Mouse (Mus musculus): ENCODE data around the gene Ank. TPM values are rescaled to one million over a fixed set of nuclear protein-coding genes. Genes with fewer than 3 reads are reported as not detected.

Gene Ank
- total RNA-seq, 2 experiments from 2014 or later = 160 TPM

DNA sequence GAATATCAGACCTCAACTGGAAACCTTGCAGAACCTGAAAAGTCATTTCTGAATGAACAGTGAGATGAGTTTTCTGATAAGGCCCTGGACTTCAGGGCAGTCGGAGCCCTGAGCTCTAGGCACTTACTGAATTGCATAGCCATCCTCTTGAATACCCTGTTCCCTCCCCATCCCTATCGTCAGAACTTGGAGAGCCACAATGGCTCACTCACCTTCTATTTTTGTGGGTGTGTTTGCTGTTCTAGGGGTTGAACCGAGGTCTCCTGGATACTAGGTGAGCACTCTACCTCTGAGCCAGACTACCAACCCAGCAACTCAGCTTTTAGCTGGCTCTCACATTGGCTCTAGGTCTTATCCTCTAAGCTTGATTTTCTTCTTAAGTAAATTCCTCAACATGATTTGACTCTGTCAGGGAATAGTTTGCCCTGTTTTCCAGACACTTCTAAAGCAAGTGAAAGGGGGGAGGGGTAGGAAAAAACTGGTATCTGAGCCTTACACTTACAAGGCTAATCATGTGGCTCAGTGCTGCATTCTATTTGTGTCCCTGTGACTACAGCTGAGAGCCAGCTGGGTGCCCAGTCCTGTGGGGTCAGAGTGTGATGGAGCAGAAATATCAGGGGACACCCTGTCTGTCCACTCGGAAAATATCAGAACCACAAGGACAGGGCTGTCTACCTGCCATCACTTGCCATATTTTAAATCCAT is 71.2 kb downstream of the Ank start:
- DNase-seq (ENCODE audit: low spot score in 2 of 2) = no peak
- Histone ChIP-seq H3K4me3 (no peak overlapping the region), H3K27ac (peak overlapping the region; percentile 92)
- TF ChIP-seq CTCF (conservative IDR thresholded peaks at IDR 0.05) = no peak

DNA sequence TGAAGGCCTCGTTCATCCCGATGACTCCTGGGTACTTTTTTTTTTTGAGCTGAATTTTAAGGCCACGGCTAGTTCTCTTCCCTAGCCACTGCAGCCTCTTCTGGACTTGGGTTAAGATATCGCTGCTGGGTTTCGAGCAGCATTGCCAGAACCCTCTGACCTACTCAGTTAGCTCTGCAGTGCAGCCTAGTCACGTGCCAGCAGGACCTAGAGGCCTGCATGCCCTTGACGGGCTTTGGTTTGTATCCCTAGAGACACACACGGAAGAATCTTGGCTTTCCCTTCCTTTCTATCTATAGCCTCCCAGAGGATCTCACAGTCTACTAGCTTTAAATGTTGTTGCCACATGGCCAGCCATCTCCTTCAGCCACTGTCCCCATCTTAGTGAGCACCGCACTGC is 73.3 kb downstream of the Ank start:
- TF ChIP-seq CTCF (conservative IDR thresholded peaks at IDR 0.05) = no peak
- no peak for DNase-seq (ENCODE audit: low spot score in 2 of 2)
- H3K27ac ChIP-seq = peak overlapping the region; percentile 92; the same call in 1 of the 2 replicates
- H3K4me3 ChIP-seq = no peak overlapping the region

DNA sequence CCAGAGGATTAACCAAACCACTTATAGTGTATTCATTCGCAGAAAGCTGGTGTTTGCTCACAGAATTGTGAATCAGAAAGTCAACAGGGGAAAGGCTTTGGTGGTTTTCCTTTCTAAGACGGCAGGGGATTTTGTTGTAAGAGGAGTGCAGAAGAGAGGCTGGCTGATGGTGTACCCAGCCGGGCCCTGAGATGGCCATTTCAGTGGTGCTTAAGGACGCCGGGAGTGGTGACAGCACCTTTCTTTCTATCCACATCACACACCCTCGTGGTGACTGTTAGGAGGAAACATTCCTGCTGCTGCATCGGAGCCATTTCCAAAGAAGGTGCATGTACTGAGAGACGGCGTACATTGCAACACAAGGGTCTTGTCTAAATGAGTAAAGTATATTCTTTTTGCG is 78.7 kb downstream of the Ank start:
- Histone ChIP-seq H3K27ac (no peak overlapping the region), H3K4me3 (no peak overlapping the region)
- no peak for TF ChIP-seq CTCF (conservative IDR thresholded peaks at IDR 0.05)
- no peak for DNase-seq (ENCODE audit: low spot score in 2 of 2)

DNA sequence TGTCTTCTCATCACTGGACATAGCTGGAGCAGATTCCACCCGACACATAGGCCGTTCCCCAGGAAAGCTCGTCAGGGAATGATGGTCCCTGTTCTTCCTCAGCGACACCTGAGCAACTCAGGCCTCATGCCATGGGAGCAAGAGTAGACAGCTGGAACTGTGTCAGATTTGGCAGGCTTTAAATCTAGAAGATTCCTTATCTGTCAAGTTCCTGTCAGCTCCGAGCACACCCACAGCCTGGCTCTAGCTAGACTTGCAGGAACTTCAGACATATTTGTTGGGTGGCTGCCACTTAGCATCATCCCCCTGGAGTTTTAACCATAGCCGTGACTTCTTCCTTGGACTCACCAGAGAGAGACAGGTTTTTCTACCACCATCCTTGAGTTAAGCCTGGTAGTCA is 81.6 kb downstream of the Ank start:
- peak overlapping the region; percentile 29; the same call in 1 of the 2 replicates for H3K27ac ChIP-seq
- no peak for DNase-seq (ENCODE audit: low spot score in 2 of 2)
- H3K4me3 ChIP-seq = no peak overlapping the region

DNA sequence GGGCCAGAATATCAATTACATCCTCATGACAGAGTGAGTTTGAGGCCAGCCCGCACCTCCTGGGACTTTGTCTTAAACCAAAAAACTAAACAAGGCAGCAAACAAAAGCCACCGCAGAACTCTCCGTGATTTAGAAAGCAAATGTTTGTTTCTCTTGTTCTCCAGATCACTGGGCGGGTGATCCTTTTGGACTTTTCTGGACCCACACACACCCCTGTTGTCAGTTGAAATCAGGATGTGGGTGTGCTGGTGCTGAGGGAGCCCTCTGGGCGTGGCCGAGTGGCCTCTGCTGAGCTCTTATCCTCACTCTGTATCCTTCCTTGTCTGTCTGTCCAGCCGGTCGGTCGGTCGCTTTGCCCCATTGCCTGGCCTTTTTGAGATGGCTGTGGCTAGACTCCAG is 82.6 kb downstream of the Ank start:
- H3K27ac ChIP-seq = peak overlapping the region; percentile 69; the same call in 1 of the 2 replicates
- no peak for TF ChIP-seq CTCF (conservative IDR thresholded peaks at IDR 0.05)
- DNase-seq (ENCODE audit: low spot score in 2 of 2) = no peak
- no peak overlapping the region for H3K4me3 ChIP-seq

More for the DNA sequence above, 81.6 kb downstream of the Ank start:
- TF ChIP-seq CTCF (conservative IDR thresholded peaks at IDR 0.05) = no peak

DNA sequence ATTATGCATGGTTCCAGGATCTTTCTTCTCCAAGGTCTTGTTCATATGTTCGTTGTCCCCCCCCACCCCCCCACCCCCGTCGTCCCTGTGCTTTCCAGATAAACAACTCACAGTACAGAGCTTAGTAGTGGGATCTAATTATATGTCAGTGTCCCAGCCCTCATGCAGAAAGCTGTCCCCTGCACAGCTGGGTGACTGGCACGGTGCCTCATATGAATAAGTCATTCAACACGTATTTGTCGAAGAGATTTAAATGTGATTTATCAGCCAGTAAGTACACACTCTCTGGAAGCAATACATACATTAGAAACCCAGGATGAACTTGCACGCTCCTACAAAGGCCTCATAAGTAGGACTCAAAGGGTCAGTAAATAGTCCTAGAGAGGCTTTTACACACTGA is 83.4 kb downstream of the Ank start:
- TF ChIP-seq CTCF (conservative IDR thresholded peaks at IDR 0.05) = no peak
- DNase-seq (ENCODE audit: low spot score in 2 of 2) = no peak
- no peak overlapping the region for H3K4me3 ChIP-seq
- peak overlapping the region; percentile 5; the same call in 1 of the 2 replicates for H3K27ac ChIP-seq

DNA sequence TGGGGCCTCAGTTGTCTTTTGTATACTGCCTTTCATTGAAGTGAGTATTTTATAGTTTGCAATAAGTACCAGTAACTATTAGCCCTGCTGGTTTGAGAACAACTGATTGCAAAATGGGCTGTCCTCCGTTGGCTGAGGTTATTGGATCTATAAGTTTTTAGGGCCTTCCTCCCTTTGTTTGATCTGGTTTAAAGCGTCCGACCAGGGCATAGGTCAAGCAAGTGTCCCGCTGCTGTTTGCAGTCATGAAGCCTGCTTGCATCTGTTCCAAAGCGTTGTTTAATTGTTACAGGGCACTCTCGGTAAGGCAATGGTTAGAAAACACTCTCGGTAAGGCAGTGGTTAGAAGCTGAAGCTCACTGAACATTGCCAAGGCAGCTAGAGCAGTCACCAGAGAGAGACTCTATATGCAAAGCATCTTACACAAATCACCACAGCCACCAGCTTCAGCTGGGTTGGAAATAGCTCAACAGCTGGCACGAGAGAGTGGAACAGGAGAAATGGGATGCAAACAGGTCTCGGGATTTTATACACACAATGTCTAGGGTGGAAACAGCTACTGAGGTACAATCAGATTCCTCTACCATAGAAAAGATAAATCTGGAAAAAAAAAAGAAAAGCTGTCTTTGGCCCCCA is 84.0 kb downstream of the Ank start:
- H3K4me3 ChIP-seq = no peak overlapping the region
- TF ChIP-seq CTCF (conservative IDR thresholded peaks at IDR 0.05) = no peak
- H3K27ac ChIP-seq = peak overlapping the region; percentile 5
- DNase-seq (ENCODE audit: low spot score in 2 of 2) = no peak

DNA sequence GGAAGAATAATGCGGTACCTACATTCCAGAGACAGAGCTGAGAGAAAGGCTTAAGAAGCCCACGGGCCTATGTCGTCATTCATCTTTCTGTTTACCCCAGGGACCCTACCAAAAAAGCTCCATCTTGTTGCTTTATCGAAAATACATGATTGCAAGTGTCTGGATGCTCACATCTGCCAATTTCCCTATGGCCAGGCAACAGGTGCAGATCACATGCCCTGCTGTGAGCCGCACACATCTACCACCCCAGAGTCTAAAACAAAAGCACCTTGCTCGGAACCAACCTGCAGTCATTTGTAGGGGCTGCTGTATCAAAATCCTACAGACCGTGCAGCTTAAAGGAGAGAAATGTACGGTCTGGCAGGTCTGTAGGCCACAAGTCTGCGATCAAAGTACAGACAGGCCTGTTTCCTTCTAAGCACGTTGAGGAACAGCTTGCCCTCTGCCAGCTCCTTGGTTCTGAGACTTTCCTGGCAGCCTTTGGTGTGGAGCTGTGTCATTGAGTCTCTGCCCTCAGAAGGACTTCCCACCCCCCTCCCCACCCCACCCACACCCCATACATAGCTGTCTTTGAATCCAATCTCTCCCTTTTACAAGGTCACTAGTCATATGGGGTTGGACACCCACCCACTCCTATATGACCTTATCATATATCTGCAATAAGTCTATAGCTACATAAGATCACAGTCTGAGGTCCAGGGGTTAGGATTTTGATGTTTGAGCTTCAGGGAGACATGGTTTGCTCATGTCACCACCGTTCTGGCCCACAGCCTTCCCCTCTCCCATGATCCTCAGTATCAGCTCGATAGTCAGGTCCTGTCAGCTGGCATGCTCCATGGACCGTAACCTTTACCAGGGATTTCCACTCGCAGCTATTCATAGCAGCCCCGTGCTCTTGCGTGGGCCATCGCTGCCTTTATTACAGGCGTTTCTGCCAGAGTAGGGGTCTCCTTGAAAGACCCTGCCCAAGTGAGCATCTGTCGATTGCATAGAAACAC is 84.9 kb downstream of the Ank start:
- no peak for TF ChIP-seq CTCF (conservative IDR thresholded peaks at IDR 0.05)
- no peak overlapping the region for H3K4me3 ChIP-seq
- DNase-seq (ENCODE audit: low spot score in 2 of 2) = no peak
- H3K27ac ChIP-seq = no peak overlapping the region

DNA sequence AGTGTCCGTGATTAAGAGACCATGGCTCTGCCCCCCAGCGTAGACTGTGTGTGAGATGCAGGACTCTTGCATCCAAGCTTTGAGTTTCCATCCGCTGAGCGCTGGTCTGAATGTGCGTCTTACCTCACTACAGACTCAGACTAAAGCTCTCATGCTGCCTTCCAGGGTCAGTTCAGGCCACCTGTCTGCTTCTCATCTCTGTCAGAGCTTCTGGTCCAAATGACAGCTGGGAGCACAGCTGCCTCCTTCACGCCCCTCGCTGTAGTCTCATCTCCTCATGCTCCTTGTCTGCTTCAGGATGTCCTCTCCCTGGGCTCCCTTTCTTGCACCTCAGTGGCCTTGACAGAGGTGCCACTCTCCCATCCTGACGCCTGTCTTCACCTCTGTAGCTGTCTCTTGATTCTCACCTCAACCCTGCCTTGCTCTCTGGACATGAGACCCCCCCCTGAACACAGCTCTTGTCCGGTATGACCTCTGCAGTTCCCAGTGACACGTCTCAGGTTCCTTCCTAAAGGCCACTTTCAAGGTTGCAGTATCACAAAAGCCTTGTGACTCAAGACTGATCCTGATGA is 85.7 kb downstream of the Ank start:
- no peak for DNase-seq (ENCODE audit: low spot score in 2 of 2)
- Histone ChIP-seq H3K27ac (no peak overlapping the region), H3K4me3 (no peak overlapping the region)
- TF ChIP-seq CTCF (conservative IDR thresholded peaks at IDR 0.05) = no peak

DNA sequence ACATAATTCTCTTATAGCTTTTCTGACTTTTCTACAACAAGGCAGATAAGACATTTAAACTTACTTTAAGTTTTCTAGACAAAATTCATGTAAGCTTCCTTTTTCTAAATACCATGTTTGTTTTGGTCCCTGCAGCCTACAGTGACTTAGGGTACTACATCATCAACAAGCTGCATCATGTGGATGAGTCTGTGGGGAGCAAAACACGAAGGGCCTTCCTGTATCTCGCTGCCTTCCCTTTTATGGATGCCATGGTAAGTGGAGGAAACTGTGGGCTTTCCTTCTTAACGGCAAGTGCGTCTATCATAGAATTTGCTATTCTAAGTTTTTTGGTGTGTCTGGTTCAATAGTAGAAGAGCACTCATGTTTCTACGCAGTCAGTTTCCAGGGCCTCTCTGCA is 87.1 kb downstream of the Ank start:
- no peak for TF ChIP-seq CTCF (conservative IDR thresholded peaks at IDR 0.05)
- H3K4me3 ChIP-seq = no peak overlapping the region
- no peak overlapping the region for H3K27ac ChIP-seq
- no peak for DNase-seq (ENCODE audit: low spot score in 2 of 2)

DNA sequence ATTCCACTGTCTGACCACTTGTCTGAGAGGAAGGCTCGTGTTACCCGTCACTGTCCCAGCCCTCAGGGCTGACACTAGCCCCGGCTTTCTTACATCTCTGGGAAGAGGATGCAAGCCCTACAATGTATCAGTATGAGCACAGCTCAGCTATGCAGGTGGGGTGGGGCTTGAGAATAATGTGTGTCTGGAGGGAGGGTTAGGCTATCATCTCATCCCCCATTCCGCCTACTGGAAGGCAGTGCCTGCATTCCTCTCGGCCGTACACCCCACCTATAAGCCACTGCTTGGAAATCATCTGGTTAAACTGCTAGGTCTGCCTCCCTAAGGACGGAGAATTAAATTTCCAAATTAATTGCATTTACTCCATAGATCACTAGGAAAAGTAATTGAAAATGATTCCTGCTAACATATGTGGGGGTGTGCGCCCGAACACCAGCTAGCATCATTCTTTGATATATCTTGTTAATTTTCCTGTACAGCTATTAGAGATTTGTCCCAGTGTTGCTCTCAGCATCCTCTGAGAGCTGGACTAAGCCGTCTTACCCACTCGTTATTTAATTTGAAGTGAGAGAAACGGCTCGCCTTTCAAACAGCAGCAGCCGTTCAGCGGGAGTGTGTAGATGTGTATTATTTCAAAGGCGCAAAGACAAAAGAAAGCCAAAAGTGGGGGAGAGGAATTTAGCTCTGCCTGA is 92.1 kb downstream of the Ank start:
- no peak for DNase-seq (ENCODE audit: low spot score in 2 of 2)
- no peak for TF ChIP-seq CTCF (conservative IDR thresholded peaks at IDR 0.05)
- no peak overlapping the region for H3K4me3 ChIP-seq
- H3K27ac ChIP-seq = peak overlapping the region; percentile 46

DNA sequence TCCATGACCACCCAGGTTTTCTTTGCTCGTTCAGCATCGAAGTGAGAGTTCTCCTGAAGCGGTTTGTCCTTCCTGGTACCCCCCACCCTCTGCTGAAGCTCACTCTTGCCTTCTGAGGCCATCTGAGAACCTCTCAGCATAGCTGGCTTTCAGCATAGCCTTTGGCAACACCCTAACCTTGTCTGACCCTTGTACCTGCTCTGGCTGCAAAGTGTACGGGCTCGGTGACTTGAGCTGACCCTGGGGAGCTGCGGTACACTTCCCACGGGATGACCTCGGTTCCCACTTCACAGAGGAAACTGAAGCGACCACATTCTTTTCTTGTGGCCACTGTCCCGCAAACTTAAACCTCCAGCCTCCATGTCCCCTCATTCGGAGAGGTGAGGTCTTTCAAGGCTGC is 93.8 kb downstream of the Ank start:
- Histone ChIP-seq H3K27ac (peak overlapping the region; percentile 39; the same call in 1 of the 2 replicates), H3K4me3 (no peak overlapping the region)
- no peak for TF ChIP-seq CTCF (conservative IDR thresholded peaks at IDR 0.05)
- DNase-seq (ENCODE audit: low spot score in 2 of 2) = no peak

Measured in layer of hippocampus, adult 2 months (tissue).